Mouse (Mus musculus) stomach, postnatal 0 days (tissue): Measurements from ENCODE around the gene Hoxb6. TPM values are rescaled to one million over a fixed set of nuclear protein-coding genes. Genes with fewer than 3 reads are reported as not detected.

Source experiments
- ATAC-seq: fragments of 200-750 bp; cut with Nextera tagmentation; 2 replicates; pipeline ENCODE4 v1.8.0; 2017; ENCODE audit not compliant: low FRiP score, low TSS enrichment
- DNase-seq: peaks from one replicate; pipeline ENCODE4 v3.0.0-alpha.2; 2016; ENCODE audit warnings: low spot score
- H3K27ac ChIP-seq: fragments of 300-500 bp; sonication (generic); replicated peaks from 2 replicates; pipeline ENCODE4 v1.5.1; 2014; ENCODE audit warnings: mild to moderate bottlenecking, control low read depth
- H3K27me3 ChIP-seq: fragments of 300-500 bp; sonication (generic); 2 replicates; pipeline ENCODE4 v1.6.1; 2014; ENCODE audit warnings: low read length; ENCODE audit not compliant: control insufficient read depth, insufficient read depth
- H3K36me3 ChIP-seq: fragments of 300-500 bp; sonication (generic); 2 replicates; pipeline ENCODE4 v1.6.1; 2014; ENCODE audit warnings: low read length, mixed read lengths; ENCODE audit not compliant: control insufficient read depth, insufficient read depth
- H3K4me1 ChIP-seq: fragments of 300-500 bp; sonication (generic); replicated peaks from 2 replicates; pipeline ENCODE4 v1.6.1; 2014; ENCODE audit warnings: antibody characterized with exemption; ENCODE audit not compliant: control insufficient read depth, insufficient read depth
- H3K4me2 ChIP-seq: fragments of 300-500 bp; sonication (generic); replicated peaks from 2 replicates; pipeline ENCODE4 v1.6.1; 2014; ENCODE audit warnings: low read depth, mild to moderate bottlenecking, control low read depth, moderate library complexity
- H3K4me3 ChIP-seq: fragments of 300-500 bp; sonication (generic); 2 replicates; pipeline ENCODE4 v1.5.1; 2014; ENCODE audit warnings: low read depth, low read length, control low read depth
- H3K9ac ChIP-seq: fragments of 300-500 bp; sonication (generic); 2 replicates; pipeline ENCODE4 v1.6.1; 2014; ENCODE audit warnings: mild to moderate bottlenecking, low read length, control low read depth, mixed read lengths
- H3K9me3 ChIP-seq: fragments of 300-500 bp; sonication (generic); 2 replicates; pipeline ENCODE4 v1.6.1; 2016; ENCODE audit warnings: low read length; ENCODE audit not compliant: control insufficient read depth
- CTCF ChIP-seq: IDR thresholded peaks from 2 replicates; pipeline ENCODE4 v1.5.1; 2016; ENCODE audit warnings: antibody characterized with exemption, low read depth, mild to moderate bottlenecking, moderate library complexity
- EP300 ChIP-seq: optimal IDR thresholded peaks from 2 replicates; pipeline ENCODE3; 2016; ENCODE audit warnings: antibody characterized with exemption
- WGBS: fragments of 180-500 bp; shearing (Covaris S2); extraction: QIAGEN DNeasy Blood & Tissue Kit; methylation state at CpG from one replicate; pipeline ENCODE4 v1.1.7; 2014; 5-methylcytosine and 5-hydroxymethylcytosine counted together
- microRNA counts: library from miRNA; unstranded; fragments of <30 nt; microRNA quantifications from one replicate; lab custom pipeline; 2015
- microRNA-seq: library from miRNA; unstranded; fragments of <30 nt; microRNA quantifications from one replicate; pipeline ENCODE4, GENCODE M21; 2016
- polyA plus RNA-seq: library from polyadenylated mRNA; unstranded; fragments of >200 nt; fragmentation: Nextera tagmentation; extraction: Ambion mirVana; gene quantifications from 2 replicates; pipeline ENCODE4 v1.2.1, GENCODE M21; 2015

Hoxb6 gene
- polyA plus RNA-seq, 1 experiment from 2014 or later, result 7.9 TPM

DNA sequence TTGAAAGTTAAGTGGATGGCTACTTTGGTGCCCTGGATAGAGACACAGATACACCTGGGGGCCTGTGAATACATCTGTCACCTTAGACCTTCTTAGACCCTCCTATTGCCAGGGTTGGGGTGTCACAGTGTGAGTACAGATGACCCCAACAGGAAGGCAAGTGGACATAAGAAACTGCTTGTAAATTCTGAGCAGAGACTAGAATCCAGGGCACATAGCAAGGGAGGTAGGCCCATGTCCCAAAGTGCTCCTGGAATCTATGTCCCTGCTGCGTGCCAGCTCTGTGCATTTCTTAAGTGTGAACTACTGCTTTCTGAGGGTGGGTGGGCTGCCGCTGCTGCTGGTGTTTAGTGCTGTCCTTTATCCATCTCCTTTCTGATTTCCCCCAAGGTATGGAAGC is 58.5 kb downstream of the Hoxb6 start:
- DNase-seq (no peak), ATAC-seq (no peak)
- H3K4me3 ChIP-seq, result no peak overlapping the region
- H3K27ac ChIP-seq, result peak overlapping the region; percentile 95
- TF ChIP-seq CTCF, result no peak
- no peak for TF ChIP-seq EP300
- peak overlapping the region; percentile 72; the same call in 1 of the 2 replicates for H3K4me2 ChIP-seq
- H3K9me3 ChIP-seq, result no peaks in the 10 kb centered on the region
- H3K36me3 ChIP-seq, result no peaks in the 10 kb centered on the region; the same call in 1 of the 2 replicates
- 0 out of 2 replicates have a peak overlapping the region, but pooled peaks have one; percentile 27 for H3K9ac ChIP-seq
- no peaks in the 10 kb centered on the region for H3K4me1 ChIP-seq
- 63% methylated on average over 2 of the region's 2 CpGs for WGBS
- no peaks in the 10 kb centered on the region; the same call in 1 of the 2 replicates for H3K27me3 ChIP-seq

MicroRNAs within 50 kb of the gene (microRNA counts, 519-probe panel; counts per million panel counts)
- microRNA mmu-miR-10a (lab: Ali Mortazavi, UCI) (5,853 counts per million, percentile 76 among the panel's probes with 10 or more counts), microRNA mmu-miR-196a (lab: Ali Mortazavi, UCI) (not detected)

Small RNA genes within 50 kb of the gene (microRNA-seq; reads per million reads assigned to microRNA genes)
- gene Mir10a (27,500 reads per million, percentile 97 among the genes with 10 or more reads in this experiment), gene Mir196a-1 (not detected)

Other genes starting within 250 kb of the Hoxb6 start
- gene Ube2z, start 227.1 kb upstream of the Hoxb6 start, polyA plus RNA-seq, result 26.4 and 28.7 TPM in 2 replicates
- gene Atp5g1, start 216.8 kb upstream of the Hoxb6 start, polyA plus RNA-seq, result 1,003 and 1,182 TPM in 2 replicates
- not detected in 2 replicates for gene Calcoco2, start 180.5 kb upstream of the Hoxb6 start, polyA plus RNA-seq
- gene Ttll6, start 158.7 kb upstream of the Hoxb6 start, polyA plus RNA-seq, result 0.12 and 0.13 TPM in 2 replicates
- gene Hoxb13, start 98.2 kb upstream of the Hoxb6 start, polyA plus RNA-seq, result not detected in 2 replicates
- gene Hoxb9, start 21.0 kb upstream of the Hoxb6 start, polyA plus RNA-seq, result 0.05 and 0.06 TPM in 2 replicates
- gene Hoxb8, start 10.6 kb upstream of the Hoxb6 start, polyA plus RNA-seq, result 0.42 and 0.83 TPM in 2 replicates
- gene Hoxb7, start 5.9 kb upstream of the Hoxb6 start, polyA plus RNA-seq, result 5.5 and 6.0 TPM in 2 replicates
- 7.5 and 8.2 TPM in 2 replicates for gene Hoxb5, start 10.9 kb downstream of the Hoxb6 start, polyA plus RNA-seq
- gene Hoxb4, start 25.8 kb downstream of the Hoxb6 start, polyA plus RNA-seq, result 1.2 and 1.6 TPM in 2 replicates
- gene Hoxb3, start 30.9 kb downstream of the Hoxb6 start, polyA plus RNA-seq, result 0.94 and 0.97 TPM in 2 replicates
- gene Hoxb2, start 58.0 kb downstream of the Hoxb6 start, polyA plus RNA-seq, result 12.2 and 13.4 TPM in 2 replicates
- 0.06 TPM in 1 of 2 replicates, not detected in the other for gene Hoxb1, start 73.3 kb downstream of the Hoxb6 start, polyA plus RNA-seq
- gene Skap1, start 172.1 kb downstream of the Hoxb6 start, polyA plus RNA-seq, result 0.45 and 0.56 TPM in 2 replicates